Mouse (Mus musculus): ENCODE measurements around the gene Yy1.

DNA sequence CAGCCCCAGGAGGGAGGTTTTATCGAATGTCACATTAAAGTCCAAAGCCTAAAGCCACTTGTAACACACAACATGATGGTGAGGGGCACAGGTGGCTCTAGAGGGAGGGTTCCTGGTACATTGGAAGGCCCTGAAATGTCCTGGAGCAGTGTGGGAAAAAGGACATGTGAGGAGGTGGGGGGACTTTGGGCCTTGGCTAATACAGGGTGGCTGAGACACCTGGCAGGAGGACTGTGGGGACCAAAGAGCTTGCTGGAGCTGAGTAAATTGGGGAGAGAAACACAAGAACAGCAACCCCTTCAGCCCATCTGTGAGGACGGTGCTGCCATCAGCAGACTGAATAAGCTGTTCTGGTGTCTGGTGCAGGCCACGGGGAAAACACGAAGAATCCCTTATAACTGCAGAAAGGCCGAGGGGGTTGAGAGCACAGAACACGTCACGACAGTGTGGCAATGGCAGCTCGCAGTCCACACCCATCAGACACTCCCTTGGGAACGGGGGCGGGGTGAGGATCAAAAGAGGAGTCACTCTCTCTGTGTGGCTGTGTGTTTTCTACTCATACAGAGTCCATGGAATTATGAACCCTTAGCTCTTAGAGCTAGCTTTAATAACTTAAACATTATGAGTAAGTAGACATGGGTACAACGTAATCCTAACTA lies 24.4 kb upstream of the Yy1 start:
- no peak for TF ChIP-seq MYOD1 (IDR thresholded peaks at IDR 0.05; ENCODE audit: control insufficient read depth, insufficient read length, low read depth)
- TF ChIP-seq MAX (IDR thresholded peaks at IDR 0.05): no peak
- no peak for TF ChIP-seq CTCF (IDR thresholded peaks at IDR 0.05; ENCODE audit: control insufficient read depth, insufficient read depth, insufficient read length)

Data from C2C12 (cell line).